Mouse (Mus musculus) hindbrain, embryonic 12.5 days (tissue): ENCODE results near the gene Cobl. TPM values are rescaled to one million over a fixed set of nuclear protein-coding genes. Genes with fewer than 3 reads are reported as not detected.
A peak's percentile ranks its signal among the peaks of the same experiment; 100 is the strongest.

Experiments used
- ATAC-seq: fragments of 200-750 bp; cut with Nextera tagmentation; 2 replicates; pipeline ENCODE4 v1.8.0; 2017; ENCODE audit warnings: moderate TSS enrichment; ENCODE audit not compliant: low FRiP score
- H3K27ac ChIP-seq: fragments of 300-500 bp; sonication (generic); 2 replicates; pipeline ENCODE4 v1.5.1; 2016; ENCODE audit warnings: mild to moderate bottlenecking
- H3K27me3 ChIP-seq: fragments of 300-500 bp; sonication (generic); 2 replicates; pipeline ENCODE4 v1.6.1; 2016; ENCODE audit warnings: mild to moderate bottlenecking
- H3K36me3 ChIP-seq: fragments of 300-500 bp; sonication (generic); 2 replicates; pipeline ENCODE4 v1.6.1; 2016; ENCODE audit warnings: mild to moderate bottlenecking
- H3K4me1 ChIP-seq: fragments of 300-500 bp; sonication (generic); 2 replicates; pipeline ENCODE4 v1.6.1; 2016
- H3K4me2 ChIP-seq: fragments of 300-500 bp; sonication (generic); replicated peaks from 2 replicates; pipeline ENCODE4 v1.6.1; 2016; ENCODE audit warnings: mild to moderate bottlenecking
- H3K4me3 ChIP-seq: fragments of 300-500 bp; sonication (generic); 2 replicates; pipeline ENCODE4 v1.5.1; 2016; ENCODE audit warnings: mild to moderate bottlenecking
- H3K9ac ChIP-seq: fragments of 300-500 bp; sonication (generic); 2 replicates; pipeline ENCODE4 v1.6.1; 2016; ENCODE audit warnings: mild to moderate bottlenecking, moderate library complexity
- H3K9me3 ChIP-seq: fragments of 300-500 bp; sonication (generic); replicated peaks from 2 replicates; pipeline ENCODE4 v1.6.1; 2016; ENCODE audit warnings: mild to moderate bottlenecking
- WGBS: fragments of 180-500 bp; shearing (Covaris S2); methylation state at CpG from one replicate; pipeline ENCODE4 v1.1.7; 2016; 5-methylcytosine and 5-hydroxymethylcytosine counted together
- polyA plus RNA-seq: library from polyadenylated mRNA; unstranded; fragments of >200 nt; fragmentation: Nextera tagmentation; extraction: Ambion mirVana; gene quantifications from 2 replicates; pipeline ENCODE4 v1.2.1, GENCODE M21; 2016

Cobl gene
- polyA plus RNA-seq, 1 experiment from 2014 or later: 5.3 TPM

DNA sequence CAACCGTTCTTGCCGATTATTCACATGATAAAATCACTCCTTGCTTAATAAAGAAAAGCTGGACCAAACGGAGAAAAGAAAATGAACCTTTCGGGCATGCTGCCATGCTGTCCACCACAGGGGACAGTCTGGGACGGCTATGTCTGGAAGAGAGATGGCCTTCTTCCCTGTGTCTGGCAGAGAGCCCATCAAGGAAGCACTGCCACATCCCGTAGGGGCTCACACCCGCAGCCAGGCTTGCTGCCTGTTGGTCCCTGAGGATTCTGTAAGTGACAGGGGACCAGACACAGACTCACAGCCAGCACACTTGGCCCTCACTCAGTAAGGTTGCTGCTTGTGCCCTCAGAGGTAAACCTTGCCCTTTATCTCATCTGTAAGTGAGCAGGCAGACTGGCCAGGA lies 235.3 kb downstream of the Cobl start:
- H3K27me3 ChIP-seq: no peaks in the 10 kb centered on the region
- H3K4me1 ChIP-seq: no peaks in the 10 kb centered on the region
- H3K27ac ChIP-seq: no peak overlapping the region
- H3K9me3 ChIP-seq: no peaks in the 10 kb centered on the region
- no peak overlapping the region for H3K9ac ChIP-seq
- no peak overlapping the region for H3K4me2 ChIP-seq
- H3K36me3 ChIP-seq: no peaks in the 10 kb centered on the region
- no peak for ATAC-seq
- WGBS: 72% methylated on average over 7 of the region's 7 CpGs
- no peak overlapping the region for H3K4me3 ChIP-seq

GRCm38 (mm10) chr11:12227343-12227742 lies 237.4 kb downstream of the Cobl start:
- Histone ChIP-seq H3K4me3 (no peak overlapping the region), H3K4me2 (no peak overlapping the region), H3K4me1 (no peaks in the 10 kb centered on the region), H3K27ac (no peak overlapping the region), H3K9ac (no peak overlapping the region), H3K27me3 (no peaks in the 10 kb centered on the region), H3K36me3 (no peaks in the 10 kb centered on the region), H3K9me3 (no peaks in the 10 kb centered on the region)
- ATAC-seq: no peak
- 93% methylated on average over 3 of the region's 3 CpGs for WGBS

DNA sequence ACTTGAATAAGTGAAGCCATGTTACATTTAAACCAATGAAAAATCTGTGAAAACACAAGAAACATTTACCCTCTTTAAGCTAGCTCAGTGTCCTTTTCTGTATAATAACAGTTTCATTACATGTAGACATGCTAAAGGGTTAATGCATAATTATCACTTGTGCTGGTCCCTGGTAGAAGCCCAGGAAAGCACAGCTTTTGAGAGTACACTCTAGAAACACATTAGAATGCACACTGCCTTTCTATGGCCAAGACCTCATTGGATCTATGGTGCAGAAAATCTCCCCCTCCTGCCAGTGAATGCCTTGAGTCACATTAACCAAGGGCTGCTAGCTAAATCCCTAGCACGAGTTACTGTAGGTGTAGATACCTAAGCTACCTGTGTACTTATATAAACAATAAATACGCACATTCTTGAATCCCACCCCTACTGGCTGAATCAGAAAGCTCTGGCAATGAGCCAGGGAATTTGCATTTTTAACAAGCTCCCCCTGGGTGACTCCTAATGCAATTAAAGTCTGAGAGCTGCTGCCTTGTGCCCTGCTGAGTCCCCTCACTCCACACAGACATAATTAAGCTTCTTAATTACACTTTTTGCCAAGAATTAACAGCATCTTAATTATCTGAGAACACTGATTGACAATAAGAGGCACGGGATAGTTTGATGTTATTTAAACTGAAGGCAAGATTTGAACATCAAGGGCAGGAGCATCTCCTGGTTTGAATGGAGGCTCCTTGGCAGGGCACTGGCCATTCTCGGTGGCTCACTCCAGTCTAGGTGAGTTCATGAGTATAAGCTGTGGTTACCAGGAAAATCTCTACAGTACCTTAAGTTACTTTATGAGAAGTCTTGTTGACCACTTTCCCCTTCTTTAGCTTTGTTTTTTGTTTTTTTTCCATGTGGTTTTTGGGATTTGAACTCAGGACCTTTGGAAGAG lies 244.9 kb downstream of the Cobl start:
- WGBS: 61% methylated on average over 4 of the region's 4 CpGs
- Histone ChIP-seq H3K4me2 (no peak overlapping the region), H3K9ac (no peak overlapping the region), H3K9me3 (no peaks in the 10 kb centered on the region), H3K27me3 (no peaks in the 10 kb centered on the region), H3K36me3 (no peaks in the 10 kb centered on the region), H3K4me1 (no peaks in the 10 kb centered on the region), H3K27ac (no peak overlapping the region), H3K4me3 (no peak overlapping the region)
- ATAC-seq: peak; percentile 80

DNA sequence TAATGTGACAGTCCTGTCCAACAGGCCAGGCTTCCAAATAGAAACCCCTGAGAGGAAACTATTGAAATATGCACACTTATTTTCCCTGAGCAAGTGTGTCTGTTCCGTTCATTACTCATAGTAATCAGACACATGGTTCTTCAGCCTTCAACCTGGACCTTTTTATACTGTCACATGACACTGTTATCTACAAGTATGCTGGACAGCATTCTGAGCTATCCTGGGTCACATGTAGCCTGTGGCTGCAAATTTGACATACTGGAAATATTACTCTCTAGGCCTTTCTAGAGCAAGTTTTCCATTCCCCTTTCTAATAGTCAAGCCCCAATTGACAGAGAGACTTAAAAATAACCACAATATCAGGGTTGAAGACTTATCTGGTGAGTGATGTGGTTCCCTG lies 247.9 kb downstream of the Cobl start:
- Histone ChIP-seq H3K4me3 (no peak overlapping the region), H3K27ac (no peak overlapping the region), H3K27me3 (no peaks in the 10 kb centered on the region), H3K36me3 (no peaks in the 10 kb centered on the region), H3K9ac (no peak overlapping the region), H3K4me2 (no peak overlapping the region), H3K9me3 (no peaks in the 10 kb centered on the region), H3K4me1 (no peaks in the 10 kb centered on the region)
- no peak for ATAC-seq
- WGBS: 88% methylated on average over 1 of the region's 1 CpGs

- Histone ChIP-seq H3K4me3 (no peak overlapping the region), H3K27me3 (no peaks in the 10 kb centered on the region), H3K4me1 (no peaks in the 10 kb centered on the region), H3K4me2 (no peak overlapping the region), H3K27ac (no peak overlapping the region), H3K9ac (no peak overlapping the region), H3K36me3 (no peaks in the 10 kb centered on the region), H3K9me3 (no peaks in the 10 kb centered on the region)
- ATAC-seq: no peak
- WGBS: 83% methylated on average over 1 of the region's 1 CpGs
Measured at GRCm38 (mm10) chr11:12215582-12215981, 249.2 kb downstream of the Cobl start.

DNA sequence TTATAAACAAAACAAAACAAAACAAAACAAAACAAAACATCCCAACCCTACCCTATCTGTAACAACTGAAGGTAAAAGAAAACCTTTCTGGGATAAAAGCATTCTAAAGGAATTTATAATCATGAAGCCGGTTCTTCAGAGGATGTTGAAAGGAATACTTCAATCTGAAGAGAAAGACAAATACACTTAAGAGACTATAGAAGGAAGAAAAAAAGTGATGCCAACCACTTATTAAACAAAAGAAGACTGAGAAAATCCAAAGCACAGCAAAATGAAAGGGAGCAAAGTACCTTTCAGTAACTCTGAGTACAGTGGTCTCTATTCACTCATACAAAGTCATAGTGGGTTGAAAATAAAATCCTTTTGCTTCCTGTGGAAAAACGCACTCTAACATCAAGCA lies 256.2 kb downstream of the Cobl start:
- Histone ChIP-seq H3K9ac (no peak overlapping the region), H3K9me3 (no peaks in the 10 kb centered on the region), H3K36me3 (no peaks in the 10 kb centered on the region), H3K4me2 (no peak overlapping the region), H3K27ac (no peak overlapping the region), H3K4me1 (no peaks in the 10 kb centered on the region), H3K4me3 (no peak overlapping the region), H3K27me3 (no peaks in the 10 kb centered on the region)
- no peak for ATAC-seq
- 88% methylated on average over 2 of the region's 2 CpGs for whole genome bisulfite sequencing

GRCm38 (mm10) chr11:12205201-12206161 lies 259.3 kb downstream of the Cobl start:
- ATAC-seq: no peak
- Histone ChIP-seq H3K36me3 (no peaks in the 10 kb centered on the region), H3K27me3 (no peaks in the 10 kb centered on the region), H3K4me3 (no peak overlapping the region), H3K9ac (no peak overlapping the region), H3K27ac (no peak overlapping the region), H3K4me1 (no peaks in the 10 kb centered on the region), H3K9me3 (no peaks in the 10 kb centered on the region), H3K4me2 (no peak overlapping the region)
- WGBS: 79% methylated on average over 6 of the region's 6 CpGs

DNA sequence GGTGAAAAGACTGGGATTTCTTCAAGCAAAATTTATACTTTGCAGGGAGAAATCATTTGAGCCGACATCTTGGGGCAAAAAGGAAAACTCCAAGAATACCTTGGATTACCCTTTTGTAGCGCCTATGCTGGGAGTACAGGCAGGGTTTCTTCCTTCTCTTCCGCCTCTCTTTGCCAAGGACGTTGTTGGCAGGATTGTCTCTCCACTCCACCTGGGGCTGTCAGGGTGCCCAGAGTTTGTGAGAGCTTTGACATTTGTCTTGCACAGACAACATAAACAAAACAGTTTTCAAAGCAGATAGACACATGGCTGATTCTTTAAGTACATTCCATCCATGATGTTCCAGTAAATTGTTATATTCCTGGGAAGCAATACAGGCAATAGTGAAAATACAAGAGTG lies 265.3 kb downstream of the Cobl start:
- H3K4me2 ChIP-seq: no peak overlapping the region
- H3K4me3 ChIP-seq: no peak overlapping the region
- no peak overlapping the region for H3K27ac ChIP-seq
- H3K27me3 ChIP-seq: no peaks in the 10 kb centered on the region
- H3K9me3 ChIP-seq: no peaks in the 10 kb centered on the region
- no peaks in the 10 kb centered on the region for H3K36me3 ChIP-seq
- no peak for ATAC-seq
- no peak overlapping the region for H3K9ac ChIP-seq
- no peaks in the 10 kb centered on the region for H3K4me1 ChIP-seq
- WGBS: 80% methylated on average over 4 of the region's 4 CpGs

DNA sequence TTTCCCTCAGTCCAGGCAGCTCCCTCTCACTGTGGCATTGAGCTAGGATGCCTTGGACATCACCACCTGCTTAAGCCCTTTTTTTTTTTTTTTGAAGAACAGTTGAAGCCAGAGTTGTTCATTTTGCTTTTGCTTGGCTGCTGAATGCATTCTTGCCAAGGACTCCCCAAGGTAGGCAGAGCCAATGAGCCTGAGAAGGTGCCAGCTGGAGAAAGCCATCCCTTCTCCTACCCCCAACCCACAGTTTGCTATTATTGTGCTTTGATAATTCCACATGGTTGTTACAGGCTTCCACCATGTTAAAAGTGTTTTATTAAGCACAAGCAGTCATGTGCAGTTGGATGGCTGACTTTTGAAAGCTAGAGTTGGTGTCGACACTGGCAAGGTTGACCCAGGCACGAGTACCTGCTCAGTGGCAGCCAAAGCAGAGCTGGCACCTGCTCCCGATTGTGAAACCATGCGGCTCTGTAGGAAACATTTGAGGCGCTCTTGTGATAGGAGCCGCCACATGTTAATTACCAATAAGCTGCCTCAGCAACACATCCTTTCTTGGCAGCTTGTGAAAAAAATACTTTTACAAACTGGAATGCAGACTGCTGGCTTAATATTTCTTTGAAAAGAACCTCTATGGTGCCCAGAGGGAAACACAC lies 265.9 kb downstream of the Cobl start:
- no peaks in the 10 kb centered on the region for H3K9me3 ChIP-seq
- H3K4me2 ChIP-seq: no peak overlapping the region
- H3K4me3 ChIP-seq: no peak overlapping the region
- no peak overlapping the region for H3K9ac ChIP-seq
- H3K4me1 ChIP-seq: no peaks in the 10 kb centered on the region
- ATAC-seq: no peak
- H3K27me3 ChIP-seq: no peaks in the 10 kb centered on the region
- H3K36me3 ChIP-seq: no peaks in the 10 kb centered on the region
- no peak overlapping the region for H3K27ac ChIP-seq
- WGBS: 88% methylated on average over 6 of the region's 6 CpGs

GRCm38 (mm10) chr11:12198017-12198416 lies 266.7 kb downstream of the Cobl start:
- 83% methylated on average over 2 of the region's 2 CpGs for WGBS
- H3K36me3 ChIP-seq: no peaks in the 10 kb centered on the region
- no peak overlapping the region for H3K27ac ChIP-seq
- H3K27me3 ChIP-seq: no peaks in the 10 kb centered on the region
- H3K4me3 ChIP-seq: no peak overlapping the region
- no peak for ATAC-seq
- H3K9ac ChIP-seq: no peak overlapping the region
- no peaks in the 10 kb centered on the region for H3K4me1 ChIP-seq
- H3K9me3 ChIP-seq: no peaks in the 10 kb centered on the region
- no peak overlapping the region for H3K4me2 ChIP-seq

DNA sequence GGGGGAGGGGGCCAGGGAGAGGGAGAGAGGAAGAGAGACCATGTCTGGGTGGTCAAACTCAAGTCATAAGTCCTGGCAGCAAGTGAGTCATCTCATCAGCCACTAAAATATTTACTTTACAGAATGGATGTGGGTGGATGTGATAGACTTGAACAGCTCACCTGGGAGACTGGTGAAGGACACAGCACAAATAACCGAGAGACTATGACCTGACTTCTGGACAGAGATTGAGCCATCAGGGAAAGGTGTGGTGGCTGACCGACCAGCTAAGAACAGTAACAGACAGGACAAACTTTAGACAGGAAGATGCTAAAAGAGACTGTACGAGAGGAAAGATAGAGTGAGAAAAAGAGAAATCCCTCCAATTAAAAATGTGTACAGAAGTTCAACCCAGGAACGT lies 267.2 kb downstream of the Cobl start:
- ATAC-seq: no peak
- H3K4me1 ChIP-seq: no peaks in the 10 kb centered on the region
- H3K9me3 ChIP-seq: no peaks in the 10 kb centered on the region
- H3K36me3 ChIP-seq: no peaks in the 10 kb centered on the region
- 93% methylated on average over 4 of the region's 4 CpGs for WGBS
- no peak overlapping the region for H3K4me2 ChIP-seq
- H3K9ac ChIP-seq: no peak overlapping the region
- H3K27ac ChIP-seq: no peak overlapping the region
- no peak overlapping the region for H3K4me3 ChIP-seq
- H3K27me3 ChIP-seq: no peaks in the 10 kb centered on the region

GRCm38 (mm10) chr11:12195390-12195789 lies 269.4 kb downstream of the Cobl start:
- 91% methylated on average over 3 of the region's 3 CpGs for WGBS
- Histone ChIP-seq H3K4me3 (no peak overlapping the region), H3K9ac (no peak overlapping the region), H3K36me3 (no peaks in the 10 kb centered on the region), H3K9me3 (no peaks in the 10 kb centered on the region), H3K4me2 (no peak overlapping the region), H3K4me1 (no peaks in the 10 kb centered on the region), H3K27ac (no peak overlapping the region), H3K27me3 (no peaks in the 10 kb centered on the region)
- no peak for ATAC-seq
